Comparison of ENCODE assay signal across 34 mouse cellular contexts in genomic region chr5:134258934-134259333, GRCm38 (mm10).
"Had no signal": no experiment of that assay in that cellular context is flagged by ENCODE, and none has a peak within 500 bp of the region (broad histone marks: within the 10 kb centered on the region; RNA-seq: fewer than 3 reads in every experiment).

No protein-coding gene starts in this region.

- H3K4me2 ChIP-seq: heart, embryonic 11.5 days; heart, embryonic 12.5 days; heart, embryonic 13.5 days; heart, embryonic 15.5 days; hindbrain, embryonic 12.5 days; hindbrain, embryonic 13.5 days; hindbrain, embryonic 14.5 days; hindbrain, embryonic 15.5 days; intestine, embryonic 15.5 days; kidney, embryonic 15.5 days had no signal

- H3K4me3 ChIP-seq: heart, adult 2 months; heart, embryonic 10.5 days; heart, embryonic 12.5 days; heart, embryonic 13.5 days; heart, embryonic 15.5 days; hindbrain, embryonic 10.5 days; hindbrain, embryonic 12.5 days; hindbrain, embryonic 13.5 days; hindbrain, embryonic 15.5 days; intestine, embryonic 15.5 days; kidney, embryonic 15.5 days; layer of hippocampus, adult 2 months had no signal

- H3K27me3 ChIP-seq: heart, embryonic 12.5 days; heart, embryonic 13.5 days; heart, embryonic 15.5 days; hindbrain, embryonic 12.5 days; hindbrain, embryonic 13.5 days; hindbrain, embryonic 15.5 days; intestine, embryonic 15.5 days; kidney, embryonic 15.5 days had no signal

- ATAC-seq: hindbrain, embryonic 16.5 days; hindbrain, postnatal 0 days; intestine, embryonic 15.5 days; intestine, embryonic 16.5 days; intestine, postnatal 0 days had no signal

- H3K27ac ChIP-seq: heart, adult 2 months; heart, embryonic 10.5 days; heart, embryonic 13.5 days; heart, embryonic 15.5 days; hindbrain, embryonic 10.5 days; hindbrain, embryonic 12.5 days; hindbrain, embryonic 13.5 days; hindbrain, embryonic 14.5 days; hindbrain, embryonic 15.5 days; hindbrain, postnatal 0 days; intestine, embryonic 15.5 days; kidney, embryonic 15.5 days; kidney, postnatal 0 days; layer of hippocampus, adult 2 months had no signal

- H3K9me3 ChIP-seq: heart, embryonic 10.5 days; heart, embryonic 12.5 days; heart, embryonic 13.5 days; heart, embryonic 15.5 days; hindbrain, embryonic 10.5 days; hindbrain, embryonic 12.5 days; hindbrain, embryonic 13.5 days; hindbrain, embryonic 15.5 days; intestine, embryonic 15.5 days; kidney, embryonic 15.5 days had no signal

- H3K4me1 ChIP-seq: heart, embryonic 10.5 days; heart, embryonic 12.5 days; heart, embryonic 13.5 days; heart, embryonic 15.5 days; hindbrain, embryonic 10.5 days; hindbrain, embryonic 12.5 days; hindbrain, embryonic 13.5 days; hindbrain, embryonic 15.5 days; intestine, embryonic 15.5 days; kidney, embryonic 15.5 days had no signal

- H3K9ac ChIP-seq: heart, embryonic 12.5 days; heart, embryonic 13.5 days; heart, embryonic 15.5 days; hindbrain, embryonic 12.5 days; hindbrain, embryonic 13.5 days; hindbrain, embryonic 14.5 days; hindbrain, embryonic 15.5 days; intestine, embryonic 15.5 days; kidney, embryonic 15.5 days had no signal

- DNase-seq: heart, adult 2 months; heart, postnatal 10 days; heart, postnatal 14 days; heart, postnatal 4 days; kidney, adult 11 months; kidney, adult 18-20 months; kidney, adult 2 months; kidney, adult 8-10 months; kidney, adult 9 months; kidney, postnatal 10 days; kidney, postnatal 14 days; kidney, postnatal 25 days; kidney, postnatal 36 days; kidney, postnatal 4 days; layer of hippocampus, adult 9-11 months; layer of hippocampus, postnatal 36 days had no signal
